Mouse (Mus musculus) limb, embryonic 15.5 days (tissue): ENCODE measurements around the gene 3110040N11Rik. TPM values are rescaled to one million over a fixed set of nuclear protein-coding genes. Genes with fewer than 3 reads are reported as not detected.
"Not testable (repeated sequence)": the region's sequence is repeated elsewhere in the genome, so short reads cannot be mapped to it uniquely, and the experiment has no call there.

Source experiments
- ATAC-seq: fragments of 200-750 bp; cut with Nextera tagmentation; 2 replicates; pipeline ENCODE4 v1.8.0; 2017; ENCODE audit warnings: low read depth, moderate TSS enrichment; ENCODE audit not compliant: insufficient number of reproducible peaks, low FRiP score, low TSS enrichment
- H3K27ac ChIP-seq: fragments of 300-500 bp; sonication (generic); 2 replicates; pipeline ENCODE4 v1.5.1; 2015; ENCODE audit warnings: moderate library complexity, mild to moderate bottlenecking, inconsistent platforms
- H3K27me3 ChIP-seq: fragments of 300-500 bp; sonication (generic); 2 replicates; pipeline ENCODE4 v1.6.1; 2015; ENCODE audit warnings: inconsistent platforms
- H3K36me3 ChIP-seq: fragments of 300-500 bp; sonication (generic); 2 replicates; pipeline ENCODE4 v1.6.1; 2015; ENCODE audit warnings: inconsistent platforms
- H3K4me1 ChIP-seq: fragments of 300-500 bp; sonication (generic); 2 replicates; pipeline ENCODE4 v1.6.1; 2015; ENCODE audit warnings: inconsistent platforms
- H3K4me2 ChIP-seq: fragments of 300-500 bp; sonication (generic); 2 replicates; pipeline ENCODE4 v1.6.1; 2015; ENCODE audit warnings: mild to moderate bottlenecking, inconsistent platforms
- H3K4me3 ChIP-seq: fragments of 300-500 bp; sonication (generic); 2 replicates; pipeline ENCODE4 v1.5.1; 2015; ENCODE audit warnings: mild to moderate bottlenecking, inconsistent platforms
- H3K9ac ChIP-seq: fragments of 300-500 bp; sonication (generic); 2 replicates; pipeline ENCODE4 v1.6.1; 2015; ENCODE audit warnings: inconsistent platforms
- H3K9me3 ChIP-seq: fragments of 300-500 bp; sonication (generic); 2 replicates; pipeline ENCODE4 v1.6.1; 2016; ENCODE audit warnings: inconsistent platforms
- WGBS: fragments of 180-500 bp; shearing (Covaris S2); methylation state at CpG from one replicate; pipeline ENCODE4 v1.1.7; 2015; 5-methylcytosine and 5-hydroxymethylcytosine counted together
- polyA plus RNA-seq: library from polyadenylated mRNA; unstranded; fragments of >200 nt; fragmentation: Nextera tagmentation; extraction: Ambion mirVana; gene quantifications from 2 replicates; pipeline ENCODE4 v1.2.1, GENCODE M21; 2015

Gene 3110040N11Rik
- 57.0 and 64.8 TPM in 2 replicates for polyA plus RNA-seq

GRCm38 (mm10) chr7:81789095-81789757, at the start of gene 3110040N11Rik:
TSS of gene 3110040N11Rik (minus strand) at chr7:81789478.
- Histone ChIP-seq H3K27me3 (no peaks in the 10 kb centered on the region), H3K9me3 (no peaks in the 10 kb centered on the region), H3K27ac (peak within 1 kb of the TSS; percentile 98), H3K4me3 (peak within 1 kb of the TSS; percentile 64), H3K4me1 (peaks cover 11% of the 10 kb centered on the region; the same call in 1 of the 2 replicates), H3K36me3 (peaks cover 20% of the 10 kb centered on the region), H3K9ac (peak within 1 kb of the TSS; percentile 76), H3K4me2 (peak within 1 kb of the TSS; percentile 69)
- 0% methylated on average over 38 of the region's 38 CpGs for WGBS
- ATAC-seq = peak; percentile 88

GRCm38 (mm10) chr7:81837771-81838170, 48.5 kb upstream of the 3110040N11Rik start:
- H3K9ac ChIP-seq, H3K36me3 ChIP-seq, H3K4me3 ChIP-seq, H3K27ac ChIP-seq, H3K4me1 ChIP-seq, H3K27me3 ChIP-seq, H3K4me2 ChIP-seq, H3K9me3 ChIP-seq, ATAC-seq: not testable (repeated sequence)
- 79% methylated on average over 5 of the region's 5 CpGs for WGBS

GRCm38 (mm10) chr7:81835430-81835829, 46.2 kb upstream of the 3110040N11Rik start:
- H3K4me3 ChIP-seq = no peak overlapping the region
- H3K27ac ChIP-seq = no peak overlapping the region
- no peak for ATAC-seq

GRCm38 (mm10) chr7:81834847-81835246, 45.6 kb upstream of the 3110040N11Rik start:
- H3K4me3 ChIP-seq = no peak overlapping the region
- no peak for ATAC-seq
- no peaks in the 10 kb centered on the region for H3K36me3 ChIP-seq

More at GRCm38 (mm10) chr7:81835430-81835829, 46.2 kb upstream of the 3110040N11Rik start:
- H3K4me1 ChIP-seq = no peaks in the 10 kb centered on the region
- 57% methylated on average over 5 of the region's 5 CpGs for WGBS
- H3K4me2 ChIP-seq = no peak overlapping the region
- H3K36me3 ChIP-seq = no peaks in the 10 kb centered on the region
- no peaks in the 10 kb centered on the region for H3K27me3 ChIP-seq
- H3K9ac ChIP-seq = no peak overlapping the region
- no peaks in the 10 kb centered on the region for H3K9me3 ChIP-seq

GRCm38 (mm10) chr7:81829379-81829894, 40.2 kb upstream of the 3110040N11Rik start, which contains the start of gene Btbd1:
TSS of gene Btbd1 (minus strand) at chr7:81829431.
- Histone ChIP-seq H3K27ac (peak within 1 kb of the TSS; percentile 96), H3K4me3 (peak within 1 kb of the TSS; percentile 85)
- WGBS = under 1% methylated on average over 40 of the region's 58 CpGs

More at GRCm38 (mm10) chr7:81834847-81835246, 45.6 kb upstream of the 3110040N11Rik start:
- H3K9me3 ChIP-seq = no peaks in the 10 kb centered on the region
- H3K9ac ChIP-seq = no peak overlapping the region
- no peaks in the 10 kb centered on the region for H3K27me3 ChIP-seq
- no peak overlapping the region for H3K4me2 ChIP-seq
- H3K4me1 ChIP-seq = 0 out of 2 replicates have a peak, but pooled peaks cover under 1% of the 10 kb centered on the region
- no peak overlapping the region for H3K27ac ChIP-seq

GRCm38 (mm10) chr7:81828681-81829378, 39.6 kb upstream of the 3110040N11Rik start:
- H3K27me3 ChIP-seq = no peaks in the 10 kb centered on the region
- H3K9ac ChIP-seq = peak overlapping the region; percentile 70
- H3K9me3 ChIP-seq = no peaks in the 10 kb centered on the region
- H3K4me1 ChIP-seq = peaks cover 37% of the 10 kb centered on the region
- H3K4me2 ChIP-seq = peak overlapping the region; percentile 53
- ATAC-seq = peak; percentile 59; the same call in 1 of the 2 replicates
- under 1% methylated on average over 65 of the region's 91 CpGs for WGBS
- H3K36me3 ChIP-seq = no peaks in the 10 kb centered on the region
- peak overlapping the region; percentile 96 for H3K27ac ChIP-seq
- H3K4me3 ChIP-seq = peak overlapping the region; percentile 85

More at GRCm38 (mm10) chr7:81829379-81829894, 40.2 kb upstream of the 3110040N11Rik start, which contains the start of gene Btbd1:
- Histone ChIP-seq H3K9me3 (no peaks in the 10 kb centered on the region), H3K9ac (peak within 1 kb of the TSS; percentile 70), H3K4me1 (peaks cover 37% of the 10 kb centered on the region), H3K4me2 (peak within 1 kb of the TSS; percentile 53), H3K27me3 (no peaks in the 10 kb centered on the region), H3K36me3 (no peaks in the 10 kb centered on the region)
- peak; percentile 84 for ATAC-seq

GRCm38 (mm10) chr7:81827806-81828667, 38.8 kb upstream of the 3110040N11Rik start:
- no peaks in the 10 kb centered on the region for H3K36me3 ChIP-seq
- peak overlapping the region; percentile 85 for H3K4me3 ChIP-seq
- H3K4me1 ChIP-seq = peaks cover 37% of the 10 kb centered on the region
- no peak for ATAC-seq
- no peaks in the 10 kb centered on the region for H3K9me3 ChIP-seq
- H3K27me3 ChIP-seq = no peaks in the 10 kb centered on the region
- 20% methylated on average over 17 of the region's 17 CpGs for WGBS
- peak overlapping the region; percentile 70 for H3K9ac ChIP-seq
- H3K4me2 ChIP-seq = peak overlapping the region; percentile 53
- H3K27ac ChIP-seq = peak overlapping the region; percentile 96

GRCm38 (mm10) chr7:81825381-81825780, 36.1 kb upstream of the 3110040N11Rik start:
- Histone ChIP-seq H3K27ac (no peak overlapping the region), H3K9me3 (no peaks in the 10 kb centered on the region), H3K4me1 (peaks cover 37% of the 10 kb centered on the region), H3K27me3 (no peaks in the 10 kb centered on the region), H3K9ac (no peak overlapping the region), H3K36me3 (no peaks in the 10 kb centered on the region), H3K4me3 (no peak overlapping the region; the same call in 1 of the 2 replicates), H3K4me2 (no peak overlapping the region)
- 23% methylated on average over 3 of the region's 3 CpGs for WGBS
- no peak for ATAC-seq

GRCm38 (mm10) chr7:81824906-81825305, 35.6 kb upstream of the 3110040N11Rik start:
- no peak overlapping the region for H3K4me3 ChIP-seq
- H3K4me2 ChIP-seq = no peak overlapping the region
- no peak for ATAC-seq
- no peak overlapping the region for H3K9ac ChIP-seq
- no peak overlapping the region for H3K27ac ChIP-seq
- no peaks in the 10 kb centered on the region for H3K27me3 ChIP-seq
- no peaks in the 10 kb centered on the region for H3K36me3 ChIP-seq
- WGBS = 43% methylated on average over 3 of the region's 3 CpGs
- no peaks in the 10 kb centered on the region for H3K9me3 ChIP-seq
- peaks cover 37% of the 10 kb centered on the region for H3K4me1 ChIP-seq

- Histone ChIP-seq H3K27me3 (no peaks in the 10 kb centered on the region), H3K36me3 (peaks cover 9% of the 10 kb centered on the region; the same call in 1 of the 2 replicates), H3K4me1 (no peaks in the 10 kb centered on the region), H3K9ac (no peak overlapping the region), H3K9me3 (no peaks in the 10 kb centered on the region), H3K4me2 (no peak overlapping the region), H3K4me3 (no peak overlapping the region), H3K27ac (no peak overlapping the region)
- 92% methylated on average over 5 of the region's 5 CpGs for WGBS
- no peak for ATAC-seq
Observed at GRCm38 (mm10) chr7:81806067-81806466, 16.8 kb upstream of the 3110040N11Rik start.

GRCm38 (mm10) chr7:81788536-81788935, 742 bp downstream of the 3110040N11Rik start:
- H3K4me2 ChIP-seq = peak overlapping the region; percentile 69
- no peak for ATAC-seq
- peaks cover 11% of the 10 kb centered on the region; the same call in 1 of the 2 replicates for H3K4me1 ChIP-seq
- peak overlapping the region; percentile 76; the same call in 1 of the 2 replicates for H3K9ac ChIP-seq
- H3K27ac ChIP-seq = peak overlapping the region; percentile 98
- H3K9me3 ChIP-seq = no peaks in the 10 kb centered on the region
- H3K36me3 ChIP-seq = peaks cover 15% of the 10 kb centered on the region
- H3K4me3 ChIP-seq = peak overlapping the region; percentile 64
- WGBS = 1% methylated on average over 5 of the region's 5 CpGs
- H3K27me3 ChIP-seq = no peaks in the 10 kb centered on the region
